Mouse (Mus musculus): ENCODE measurements at regions not wholly inside any gene's neighbourhood (a gene's known extent, or its start where the extent isn't known, plus 50 kb on each side); places are given as distances from the start of the nearest gene placed in this dataset.

DNA sequence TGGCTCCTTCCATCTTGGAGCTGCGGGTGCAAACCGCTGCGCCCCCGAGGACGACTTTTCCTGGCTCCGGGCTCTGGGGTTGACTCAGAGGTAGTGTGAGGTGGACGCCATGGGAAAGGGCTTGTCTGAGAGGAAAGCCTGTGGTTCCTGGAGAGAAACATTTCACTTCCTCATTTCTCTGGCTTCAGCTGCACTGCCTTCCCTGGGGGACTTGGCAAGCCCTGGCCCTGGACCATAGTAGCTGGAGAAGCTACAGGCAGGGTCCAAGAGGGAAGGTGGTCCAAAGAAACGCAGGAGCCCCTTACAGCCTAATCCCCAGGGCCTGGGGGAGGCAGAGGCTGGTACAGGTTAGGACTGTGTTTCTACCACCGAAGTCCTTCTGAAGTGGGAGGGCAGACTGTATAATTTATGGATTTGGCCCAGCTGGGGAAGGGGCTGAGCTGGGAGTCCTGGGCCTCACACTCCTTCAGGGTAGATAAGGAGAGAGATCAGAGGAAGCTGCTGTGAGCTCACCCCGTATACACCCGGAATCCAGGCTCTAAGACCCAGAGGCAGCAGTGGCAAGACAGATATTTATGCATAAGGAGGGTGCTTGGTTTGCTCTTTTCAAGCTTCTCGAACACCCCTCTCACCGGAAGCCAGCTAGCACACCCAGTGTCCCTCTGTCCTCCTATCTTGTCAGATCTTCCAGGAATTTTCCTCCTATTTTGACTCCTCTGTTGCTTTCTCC is 50.0 kb upstream of the Podxl start:
- no peak for DNase-seq (ENCODE audit: low read depth, low spot score)
